28 mouse cellular contexts compared by ENCODE assay signal in the genomic region with DNA sequence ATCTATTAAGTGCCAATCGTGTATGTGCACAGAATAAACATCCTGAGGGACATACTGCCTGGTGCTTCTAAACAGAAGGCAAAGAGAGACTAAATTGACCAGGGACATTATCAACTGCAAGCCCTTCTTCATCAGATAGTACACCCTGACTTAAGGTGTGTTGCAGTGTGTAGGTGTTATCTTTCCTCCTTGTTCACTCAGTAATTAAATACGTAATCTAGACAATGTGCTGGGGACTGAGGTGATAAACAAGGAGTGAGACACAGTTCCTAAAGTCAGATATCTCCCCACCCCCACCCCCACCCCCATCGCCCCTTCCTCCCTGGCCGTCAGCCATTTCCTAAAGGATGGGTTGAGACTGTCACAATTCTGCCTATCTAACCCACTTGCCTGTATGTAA.
DNase-seq lines count a peak whose midpoint lies in the region; ATAC-seq and TF ChIP-seq lines count a peak whose summit lies in the region.
"Had no signal": no experiment of that assay in that cellular context is flagged by ENCODE, and none has a peak within 500 bp of the region (broad histone marks: within the 10 kb centered on the region; RNA-seq: fewer than 3 reads in every experiment).

No protein-coding gene starts in this region.

- H3K36me3 ChIP-seq in forebrain, embryonic 14.5 days (ENCODE audit: control insufficient read depth, insufficient read depth, low read length) = no peaks in the 10 kb centered on the region
- no peaks in the 10 kb centered on the region for H3K36me3 ChIP-seq in forebrain, embryonic 15.5 days
- peaks cover 6% of the 10 kb centered on the region for H3K36me3 ChIP-seq in megakaryocyte, embryonic 14.5 days (replicated peaks; ENCODE audit: low read length)
- H3K36me3 ChIP-seq in liver, embryonic 15.5 days (replicated peaks) = no peaks in the 10 kb centered on the region
- no peaks in the 10 kb centered on the region for H3K36me3 ChIP-seq in thymus, adult 2 months (ENCODE audit: control insufficient read depth, insufficient read depth, low read length)
- H3K36me3 ChIP-seq: embryonic facial prominence, embryonic 12.5 days; heart, embryonic 10.5 days; midbrain, embryonic 12.5 days; neural tube, embryonic 12.5 days had no signal

- H3K27me3 ChIP-seq in forebrain, embryonic 14.5 days (replicated peaks; ENCODE audit: control insufficient read depth, insufficient read depth, low read length) = no peaks in the 10 kb centered on the region
- H3K27me3 ChIP-seq in forebrain, embryonic 15.5 days = no peaks in the 10 kb centered on the region
- H3K27me3 ChIP-seq in megakaryocyte, embryonic 14.5 days (replicated peaks) = no peaks in the 10 kb centered on the region
- no peaks in the 10 kb centered on the region for H3K27me3 ChIP-seq in liver, embryonic 15.5 days
- H3K27me3 ChIP-seq in thymus, adult 2 months (ENCODE audit: control insufficient read depth, insufficient read depth, low read length) = no peaks in the 10 kb centered on the region
- H3K27me3 ChIP-seq: CH12.LX; embryonic facial prominence, embryonic 12.5 days; kidney, embryonic 15.5 days; midbrain, embryonic 12.5 days; neural tube, embryonic 12.5 days; Patski had no signal

- H3K9me3 ChIP-seq in forebrain, embryonic 14.5 days (replicated peaks; ENCODE audit: control insufficient read depth, low read length) = no peaks in the 10 kb centered on the region
- H3K9me3 ChIP-seq in forebrain, embryonic 15.5 days = no peaks in the 10 kb centered on the region
- H3K9me3 ChIP-seq in megakaryocyte, embryonic 14.5 days = no peaks in the 10 kb centered on the region
- no peaks in the 10 kb centered on the region for H3K9me3 ChIP-seq in liver, embryonic 15.5 days (replicated peaks)
- H3K9me3 ChIP-seq: embryonic facial prominence, embryonic 12.5 days; forebrain, embryonic 10.5 days; heart, embryonic 10.5 days; kidney, embryonic 15.5 days; midbrain, embryonic 12.5 days; neural tube, embryonic 12.5 days had no signal

- 82% methylated on average over 4 of the region's 4 CpGs for WGBS in forebrain, embryonic 14.5 days
- 81% methylated on average over 4 of the region's 4 CpGs for WGBS in forebrain, embryonic 15.5 days
- WGBS in liver, embryonic 15.5 days (ENCODE audit: insufficient replicate concordance) = 21% methylated on average over 4 of the region's 4 CpGs
- WGBS in thymus, adult 2 months = 88% methylated on average over 4 of the region's 4 CpGs

- DNase-seq in forebrain, embryonic 14.5 days (ENCODE audit: low spot score) = no peak
- DNase-seq in right cerebral cortex, postnatal 4 days = no peak
- DNase-seq in thymus, adult 2 months = no peak
- no peak for DNase-seq in cerebellum, adult 8-10 months
- DNase-seq: adrenal gland, postnatal 14 days; cerebellum, adult 11 months; cerebellum, adult 9-11 months; embryo, embryonic 11 days; forebrain, postnatal 0 days; gastrocnemius, postnatal 10 days; kidney, adult 18-20 months; kidney, postnatal 36 days; lung, postnatal 10 days had no signal

- no peak for TF ChIP-seq POLR2A in thymus, adult 2 months (IDR thresholded peaks at IDR 0.05; ENCODE audit: control insufficient read depth, extremely low read depth, insufficient read depth, low read length, poor library complexity)

- no peak overlapping the region for H3K4me3 ChIP-seq in forebrain, embryonic 14.5 days (ENCODE audit: low read depth, low read length)
- no peak overlapping the region for H3K4me3 ChIP-seq in forebrain, embryonic 15.5 days
- H3K4me3 ChIP-seq in megakaryocyte, embryonic 14.5 days (replicated peaks) = peak overlapping the region; percentile 9
- H3K4me3 ChIP-seq in liver, embryonic 15.5 days (replicated peaks) = no peak overlapping the region
- no peak overlapping the region for H3K4me3 ChIP-seq in thymus, adult 2 months (ENCODE audit: control insufficient read depth, insufficient read depth, low read length)
- H3K4me3 ChIP-seq: embryonic facial prominence, embryonic 12.5 days; forebrain, embryonic 10.5 days; heart, embryonic 10.5 days; kidney, embryonic 15.5 days; midbrain, embryonic 12.5 days; myocyte; neural tube, embryonic 12.5 days had no signal

- no peak overlapping the region for H3K9ac ChIP-seq in forebrain, embryonic 14.5 days (ENCODE audit: low read length)
- H3K9ac ChIP-seq in forebrain, embryonic 15.5 days (replicated peaks) = no peak overlapping the region
- no peak overlapping the region for H3K9ac ChIP-seq in liver, embryonic 15.5 days
- H3K9ac ChIP-seq: embryonic facial prominence, embryonic 12.5 days; forebrain, postnatal 0 days; kidney, embryonic 15.5 days; midbrain, embryonic 12.5 days; neural tube, embryonic 12.5 days had no signal

- no peak overlapping the region for H3K27ac ChIP-seq in forebrain, embryonic 14.5 days (ENCODE audit: low read depth, low read length)
- H3K27ac ChIP-seq in forebrain, embryonic 15.5 days (replicated peaks) = no peak overlapping the region
- peak overlapping the region; percentile 59 for H3K27ac ChIP-seq in liver, embryonic 15.5 days (replicated peaks)
- no peak overlapping the region for H3K27ac ChIP-seq in thymus, adult 2 months (ENCODE audit: control insufficient read depth, insufficient read depth, low read length)
- H3K27ac ChIP-seq: embryonic facial prominence, embryonic 12.5 days; forebrain, embryonic 10.5 days; kidney, embryonic 15.5 days; macrophage; midbrain, embryonic 12.5 days; neural tube, embryonic 12.5 days had no signal

- H3K4me2 ChIP-seq in forebrain, embryonic 14.5 days (ENCODE audit: low read length) = no peak overlapping the region
- H3K4me2 ChIP-seq in forebrain, embryonic 15.5 days (replicated peaks) = no peak overlapping the region
- no peak overlapping the region for H3K4me2 ChIP-seq in liver, embryonic 15.5 days
- H3K4me2 ChIP-seq: embryonic facial prominence, embryonic 12.5 days; kidney, embryonic 15.5 days; midbrain, embryonic 12.5 days; neural tube, embryonic 12.5 days had no signal

- no peak for TF ChIP-seq CTCF in thymus, adult 2 months (IDR thresholded peaks at IDR 0.05; ENCODE audit: borderline replicate concordance, control insufficient read depth, extremely low read depth, insufficient read depth, low read length, poor library complexity)

- H3K4me1 ChIP-seq in forebrain, embryonic 14.5 days (ENCODE audit: control insufficient read depth, insufficient read depth, low read length) = 0 out of 2 replicates have a peak, but pooled peaks cover 2% of the 10 kb centered on the region
- H3K4me1 ChIP-seq in forebrain, embryonic 15.5 days = peaks cover 10% of the 10 kb centered on the region; the same call in 1 of the 2 replicates
- peaks cover 39% of the 10 kb centered on the region for H3K4me1 ChIP-seq in megakaryocyte, embryonic 14.5 days
- H3K4me1 ChIP-seq in liver, embryonic 15.5 days (replicated peaks) = peaks cover 46% of the 10 kb centered on the region
- H3K4me1 ChIP-seq in thymus, adult 2 months (replicated peaks; ENCODE audit: control insufficient read depth, insufficient read depth, low read length) = no peaks in the 10 kb centered on the region

- 0 out of 2 replicates have a peak, but pooled peaks have one; percentile 20 for ATAC-seq in forebrain, embryonic 14.5 days
- no peak for ATAC-seq in forebrain, embryonic 15.5 days (replicated peaks)
- no peak for ATAC-seq in megakaryocyte, adult 5-6 weeks (ENCODE audit: poor library complexity, severe bottlenecking)
- ATAC-seq in liver, embryonic 15.5 days (ENCODE audit: insufficient read depth) = peak; percentile 33; the same call in 1 of the 2 replicates
- ATAC-seq: forebrain, postnatal 0 days; hindbrain, embryonic 16.5 days; Patski had no signal

Comparison
In these comparisons a context has a peak if more than half of its experiments do, and no peak if none do; other contexts are left out.
1. ATAC-seq: peak in forebrain, embryonic 14.5 days (single experiment) and liver, embryonic 15.5 days (single experiment); none in forebrain, embryonic 15.5 days (single experiment) and megakaryocyte, adult 5-6 weeks (single experiment).